Mouse (Mus musculus): Measurements from ENCODE around the gene Smpd4.
A peak's percentile ranks its signal among the peaks of the same experiment; 100 is the strongest.

Gene Smpd4

DNA sequence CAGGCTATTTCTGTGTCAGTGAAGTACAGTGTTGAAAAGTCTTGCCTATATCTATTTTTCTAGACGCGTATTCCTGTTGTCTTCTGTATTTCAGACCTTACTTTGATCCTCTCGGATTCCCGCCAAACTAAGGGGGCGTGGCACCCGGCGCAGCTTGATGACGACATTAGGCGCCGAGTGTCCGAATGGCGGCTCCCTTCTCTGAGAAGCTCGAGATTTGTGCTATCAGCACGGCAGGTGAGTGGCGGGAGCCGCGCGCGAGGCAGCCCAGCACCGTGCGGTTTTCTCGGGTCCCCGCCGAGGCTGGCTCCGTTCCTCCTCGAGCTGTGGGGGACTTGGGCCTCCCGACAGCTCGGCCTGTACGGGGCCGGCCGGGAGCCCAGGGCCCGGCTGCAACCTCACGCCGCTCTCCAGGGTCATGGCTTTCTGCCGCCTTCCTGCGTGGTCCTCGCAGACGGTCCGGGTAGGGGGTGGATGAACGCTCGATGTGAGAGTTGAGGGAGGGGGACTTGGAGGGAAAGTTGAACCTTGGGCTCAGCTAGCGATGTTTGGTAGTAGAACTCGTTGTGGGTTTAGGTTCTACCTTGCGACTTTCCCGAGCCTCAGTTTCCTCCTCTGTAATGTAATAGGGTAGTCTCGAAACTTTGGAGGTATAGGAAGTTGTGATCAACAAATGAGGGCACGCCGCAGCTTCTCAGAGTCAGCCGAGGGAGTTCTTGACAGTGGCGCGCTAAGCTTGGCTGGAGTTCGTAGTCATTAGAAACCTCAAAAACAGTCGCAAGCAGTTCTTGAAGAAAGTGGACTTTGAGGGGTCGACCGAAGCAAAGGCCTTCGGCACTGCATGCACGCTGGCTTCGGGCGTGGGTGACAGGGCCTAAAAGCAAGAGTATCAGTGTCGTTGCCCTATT lies at the start of gene Smpd4:
Gene Smpd4, plus strand, starts transcription at position 157 of the 908 bp plus-strand sequence.
- peak; percentile 98 for DNase-seq

DNA sequence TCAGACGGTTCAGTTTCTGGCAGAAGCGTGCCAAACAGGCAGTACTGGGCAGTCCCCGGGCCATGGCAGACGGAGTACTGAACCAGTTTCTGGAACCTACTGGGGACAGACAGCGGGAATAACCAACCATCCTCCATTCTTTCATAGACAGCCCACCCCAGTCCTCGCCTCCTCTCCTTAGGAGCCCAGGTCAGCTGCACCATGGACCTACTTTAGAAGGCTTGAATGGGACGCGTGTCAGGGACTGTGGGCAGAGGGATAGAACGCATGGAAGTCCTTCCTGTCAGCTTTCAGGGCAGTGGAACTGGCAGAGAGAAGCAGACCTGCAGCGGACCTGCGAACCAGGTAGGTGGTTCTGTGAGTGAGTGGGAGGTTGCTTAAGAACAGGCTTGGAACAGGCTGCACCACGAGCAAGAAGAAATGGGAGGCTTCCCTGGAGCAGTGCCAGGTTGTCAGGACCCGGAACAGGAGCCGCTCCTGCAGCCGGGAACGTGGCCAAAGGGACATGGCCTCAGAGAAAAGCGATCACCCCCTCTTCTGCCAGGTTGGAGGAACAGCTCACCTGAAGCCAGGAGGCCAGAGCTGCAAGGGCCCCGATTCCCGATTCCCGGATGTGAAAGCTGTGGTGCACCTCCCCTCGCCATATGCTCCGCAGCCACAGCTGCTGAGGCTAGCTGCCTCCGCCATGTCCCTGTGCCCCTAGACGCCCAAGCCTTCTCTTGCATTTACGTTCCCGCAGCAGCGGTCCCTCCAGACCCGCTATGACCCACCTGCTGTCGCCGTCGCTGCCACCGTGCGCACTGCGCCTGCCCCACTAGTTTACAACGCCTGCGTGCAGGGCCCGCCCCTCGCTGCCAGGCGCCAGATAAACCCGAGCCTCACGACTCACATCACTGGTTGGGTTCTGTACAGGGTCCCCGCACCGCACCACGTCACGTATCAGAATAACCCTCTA lies 43.0 kb upstream of the Smpd4 start:
- DNase-seq, result no peak

DNA sequence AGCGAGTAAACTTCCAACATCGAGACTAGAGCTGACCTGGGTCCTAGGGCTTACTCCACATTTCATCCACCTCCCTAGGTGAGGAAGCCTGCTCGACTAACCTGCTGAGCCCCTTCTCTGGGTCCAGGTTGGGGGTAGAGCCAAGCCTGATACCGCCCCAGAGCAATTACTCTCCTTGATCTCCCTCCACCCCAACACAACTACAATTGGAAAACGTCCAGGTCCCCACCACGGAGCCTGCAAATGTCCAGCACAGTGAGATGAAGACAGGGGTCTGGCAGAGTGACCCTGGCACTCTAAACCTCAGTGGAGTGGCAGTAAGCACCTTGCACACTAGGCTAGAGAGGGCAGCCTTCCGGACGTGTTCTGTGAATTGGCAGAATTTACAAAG lies 42.3 kb upstream of the Smpd4 start:
- no peak for DNase-seq

DNA sequence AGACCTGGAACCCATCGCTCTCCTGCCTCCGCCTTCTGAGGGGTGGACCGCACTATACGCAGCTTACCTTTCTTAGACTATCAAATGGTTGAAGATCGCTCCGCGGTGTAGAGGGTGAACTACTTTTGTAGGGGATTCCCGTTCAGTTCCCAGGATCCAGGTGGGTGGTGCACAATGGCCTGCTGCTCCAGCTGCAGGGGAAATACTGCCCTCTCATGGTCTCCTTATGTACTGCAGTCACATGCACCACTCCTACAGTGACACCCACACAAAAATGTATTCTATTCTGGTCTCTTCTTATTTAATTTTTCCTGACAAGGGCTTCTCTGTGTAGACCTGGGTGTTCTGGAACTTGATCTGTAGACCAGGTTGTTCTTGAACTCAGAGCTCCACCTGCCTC lies 36.1 kb upstream of the Smpd4 start, which contains the start of gene Slc7a4:
Gene Slc7a4, minus strand, starts transcription at position 151 of the 400 bp plus-strand sequence.
- peak; percentile 17 to 30 for DNase-seq

DNA sequence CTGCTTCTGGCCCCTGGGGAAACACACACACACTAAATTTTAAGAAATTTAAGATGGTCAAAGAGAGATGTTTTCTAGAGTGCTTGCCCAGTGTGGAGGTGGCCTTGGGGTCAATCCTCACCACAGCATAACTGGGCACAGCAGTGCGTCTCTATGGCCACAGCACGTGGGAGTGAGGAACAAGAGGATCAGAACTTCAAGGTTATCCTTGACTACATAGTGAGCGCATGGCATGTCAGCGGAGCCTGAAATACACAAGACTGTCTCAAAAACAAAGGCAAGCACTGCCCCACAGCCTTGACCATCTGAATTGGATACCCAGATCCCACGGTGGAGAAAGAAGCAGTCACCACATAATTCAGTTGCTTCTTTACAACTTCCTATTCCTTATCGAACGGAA lies 34.6 kb upstream of the Smpd4 start:
- no peak for DNase-seq

DNA sequence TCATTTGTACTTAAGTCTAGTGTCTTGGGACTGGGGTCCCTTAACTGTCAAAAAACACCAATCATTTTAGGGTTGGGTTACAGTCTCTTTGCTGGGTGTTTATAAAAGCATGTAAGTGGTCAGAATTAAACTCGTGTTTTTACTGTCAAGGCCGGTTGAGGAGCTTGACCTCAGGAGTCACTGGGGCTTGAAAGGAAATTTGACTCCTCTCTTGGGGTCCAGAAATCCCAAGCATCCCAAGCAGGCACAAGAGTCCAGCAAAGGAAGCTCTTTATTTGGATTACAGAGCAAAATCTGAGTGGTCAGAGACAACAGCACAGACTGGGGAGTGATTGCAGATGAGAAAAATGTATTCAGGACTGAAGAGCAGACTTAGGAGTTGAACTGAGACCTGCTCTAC lies 28.4 kb upstream of the Smpd4 start:
- DNase-seq, result no peak

DNA sequence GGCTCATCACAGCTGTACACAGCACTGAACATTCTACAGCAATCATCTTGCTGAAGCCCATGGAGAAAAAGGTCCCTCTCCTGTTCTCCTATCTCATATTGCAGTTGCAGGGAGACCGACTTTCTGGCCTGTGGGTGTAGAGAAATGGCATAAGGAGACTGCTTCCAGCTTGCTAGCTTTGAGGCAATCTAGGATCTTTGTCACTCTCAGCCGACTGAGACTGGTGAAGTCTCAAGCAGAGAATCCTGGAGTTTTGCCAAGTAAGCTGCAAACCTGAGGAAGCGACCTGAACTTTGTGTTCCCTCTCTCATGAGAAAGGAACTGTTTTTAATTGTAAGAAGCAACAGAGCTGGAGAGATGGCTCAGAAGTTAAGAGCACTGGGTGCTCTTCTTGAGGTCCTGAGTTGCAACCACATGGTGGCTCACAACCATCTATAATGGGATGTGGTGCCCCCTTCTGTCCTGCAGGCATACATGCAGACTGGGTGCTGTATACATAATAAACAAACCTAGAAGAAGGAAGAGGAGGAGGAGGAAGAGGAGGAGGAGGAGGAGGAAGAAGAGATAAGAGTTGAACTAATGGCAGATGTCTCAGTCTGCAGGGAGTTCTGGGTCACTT lies 18.1 kb upstream of the Smpd4 start:
- no peak for DNase-seq

DNA sequence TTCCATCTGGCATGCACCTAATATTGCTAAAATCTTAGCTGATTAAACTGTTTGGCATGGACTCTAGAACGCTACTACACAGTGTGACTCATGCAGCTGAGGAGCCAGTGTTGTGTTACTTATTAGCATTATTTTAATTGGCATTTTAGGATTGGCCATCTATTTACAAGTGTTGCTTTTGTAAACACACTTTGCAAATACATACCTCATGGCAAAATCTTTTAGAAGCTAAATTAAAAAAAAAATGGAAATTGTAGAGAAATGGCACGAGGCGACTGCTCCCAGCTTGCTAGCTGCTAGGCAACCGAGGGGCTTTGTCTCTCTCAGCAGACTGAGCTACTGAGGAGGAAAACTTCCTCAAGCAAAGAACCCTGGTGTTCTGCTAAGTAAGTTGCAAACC lies 14.2 kb upstream of the Smpd4 start:
- no peak for DNase-seq

DNA sequence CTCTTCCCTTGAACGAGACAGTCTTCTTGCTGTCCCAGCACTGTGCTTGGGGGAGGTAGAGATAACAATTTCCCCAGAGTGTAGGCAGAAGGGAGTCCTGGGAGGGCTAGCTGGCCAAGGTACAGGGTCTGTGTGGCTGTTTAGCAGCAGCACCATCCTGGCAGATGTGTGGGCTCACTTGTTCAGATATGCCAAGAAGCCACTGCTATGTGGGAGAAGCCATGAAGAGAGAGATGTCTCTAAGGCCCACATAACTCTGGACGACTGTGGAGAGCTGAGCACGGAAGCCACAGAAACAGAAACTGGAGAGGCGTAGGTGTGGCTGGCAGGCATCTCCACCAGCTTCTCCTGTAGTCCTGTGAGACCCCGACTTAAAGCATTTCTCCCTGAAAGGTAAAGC lies 13.5 kb upstream of the Smpd4 start:
- DNase-seq, result no peak

DNA sequence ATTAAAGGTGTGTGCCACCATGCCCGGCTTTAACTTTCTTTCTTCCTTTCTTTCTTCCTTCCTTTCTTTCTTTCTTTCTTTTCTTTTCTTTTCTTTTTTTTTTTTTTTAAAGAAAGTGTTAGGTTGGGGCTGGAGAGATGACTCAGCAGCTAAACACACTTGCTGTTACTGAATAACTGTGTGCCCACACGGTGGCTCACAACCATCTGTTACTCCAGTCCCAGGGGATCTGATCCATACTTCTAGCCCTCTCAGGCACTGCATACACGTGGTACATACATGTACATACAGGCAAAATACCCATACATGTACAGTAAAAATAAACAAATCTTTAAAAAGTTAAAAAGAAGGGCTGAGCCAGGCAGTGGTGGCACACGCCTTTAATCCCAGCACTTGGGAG lies 7.8 kb upstream of the Smpd4 start:
- DNase-seq, result no peak

DNA sequence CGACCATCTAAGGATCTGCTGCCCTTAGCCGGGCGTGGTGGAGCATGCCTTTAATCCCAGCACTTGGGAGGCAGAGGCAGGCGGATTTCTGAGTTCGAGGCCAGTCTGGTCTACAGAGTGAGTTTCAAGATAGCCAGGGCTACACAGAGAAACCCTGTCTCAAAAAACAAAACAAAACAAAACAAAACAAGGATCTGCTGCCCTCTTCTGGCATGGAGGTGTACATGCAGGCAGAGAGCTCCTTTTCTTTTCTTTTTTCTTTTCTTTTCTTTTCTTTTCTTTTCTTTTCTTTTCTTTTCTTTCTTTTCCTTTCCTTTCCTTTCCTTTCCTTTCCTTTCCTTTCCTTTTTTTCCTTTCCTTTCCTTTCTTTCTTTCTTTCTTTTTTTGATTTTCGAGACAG lies 4.4 kb upstream of the Smpd4 start:
- DNase-seq, result peak; percentile 2 to 15

DNA sequence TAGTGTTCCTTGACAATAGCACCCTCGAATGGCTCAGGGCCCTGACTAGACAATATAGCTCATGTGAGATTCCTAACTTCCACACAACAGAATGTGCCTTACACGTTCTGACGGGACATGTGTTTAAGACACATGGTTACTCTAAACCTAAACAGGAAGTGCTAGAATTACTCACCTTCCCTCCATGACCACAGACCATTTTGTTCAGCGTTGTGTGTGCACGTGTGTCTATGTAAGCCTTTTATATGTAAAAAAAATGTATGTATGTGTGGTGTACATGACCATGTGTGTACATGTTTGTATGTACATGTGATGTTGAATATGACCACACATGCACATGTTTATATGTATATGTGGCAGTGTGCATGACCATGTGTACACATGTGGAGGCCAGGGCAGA lies 2.9 kb upstream of the Smpd4 start:
- DNase-seq, result no peak

DNA sequence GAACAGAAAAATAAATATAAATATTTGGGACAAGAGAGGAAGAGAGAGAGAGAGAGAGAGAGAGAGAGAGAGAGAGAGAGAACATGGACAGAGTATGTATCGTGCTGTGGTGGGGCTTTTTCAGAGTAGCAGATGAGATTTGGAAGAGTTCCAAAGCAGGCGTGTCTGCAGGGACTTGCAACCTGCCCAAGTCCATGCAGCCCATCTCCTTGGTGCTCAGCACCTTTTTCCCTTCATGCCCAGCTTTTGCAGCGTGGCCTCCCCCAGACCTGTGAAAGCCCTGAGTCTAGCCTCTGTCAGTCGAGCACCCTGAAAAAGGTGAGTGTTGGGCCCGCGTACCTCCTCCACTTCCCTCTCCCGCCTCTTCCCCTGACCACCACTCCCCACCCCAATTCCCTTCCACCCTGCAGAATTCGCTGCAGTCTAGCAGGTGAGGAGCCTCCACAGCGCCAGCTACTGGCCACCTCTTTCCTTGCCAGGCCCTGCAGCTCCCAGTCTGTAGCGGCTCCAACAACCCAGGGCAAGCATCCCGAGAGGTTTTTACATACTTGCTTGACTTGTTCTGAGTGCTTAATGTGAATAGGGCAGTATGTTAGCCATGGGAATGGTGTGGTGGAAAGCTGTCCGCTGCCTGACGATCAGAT lies 1.1 kb upstream of the Smpd4 start:
- DNase-seq, result peak; percentile 63 to 67

DNA sequence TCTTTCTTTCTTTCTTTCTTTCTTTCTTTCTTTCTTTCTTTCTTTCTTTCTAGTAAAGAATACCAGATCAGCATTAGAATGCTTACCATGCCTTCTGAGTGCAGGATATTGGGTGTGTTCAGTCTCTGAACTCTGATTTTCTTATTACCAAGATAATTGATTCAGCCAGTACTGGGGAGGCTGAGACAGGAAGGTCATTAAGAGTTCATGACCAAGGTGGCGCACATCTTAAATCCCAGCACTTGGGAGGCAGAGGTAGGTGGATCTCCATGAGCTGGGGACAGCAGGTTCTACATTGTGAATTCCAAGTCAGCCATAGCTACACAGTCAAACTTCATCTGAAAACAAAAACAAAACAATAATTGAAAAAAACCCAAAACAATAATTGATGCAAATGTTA lies 2.8 kb downstream of the Smpd4 start:
- no peak for DNase-seq

DNA sequence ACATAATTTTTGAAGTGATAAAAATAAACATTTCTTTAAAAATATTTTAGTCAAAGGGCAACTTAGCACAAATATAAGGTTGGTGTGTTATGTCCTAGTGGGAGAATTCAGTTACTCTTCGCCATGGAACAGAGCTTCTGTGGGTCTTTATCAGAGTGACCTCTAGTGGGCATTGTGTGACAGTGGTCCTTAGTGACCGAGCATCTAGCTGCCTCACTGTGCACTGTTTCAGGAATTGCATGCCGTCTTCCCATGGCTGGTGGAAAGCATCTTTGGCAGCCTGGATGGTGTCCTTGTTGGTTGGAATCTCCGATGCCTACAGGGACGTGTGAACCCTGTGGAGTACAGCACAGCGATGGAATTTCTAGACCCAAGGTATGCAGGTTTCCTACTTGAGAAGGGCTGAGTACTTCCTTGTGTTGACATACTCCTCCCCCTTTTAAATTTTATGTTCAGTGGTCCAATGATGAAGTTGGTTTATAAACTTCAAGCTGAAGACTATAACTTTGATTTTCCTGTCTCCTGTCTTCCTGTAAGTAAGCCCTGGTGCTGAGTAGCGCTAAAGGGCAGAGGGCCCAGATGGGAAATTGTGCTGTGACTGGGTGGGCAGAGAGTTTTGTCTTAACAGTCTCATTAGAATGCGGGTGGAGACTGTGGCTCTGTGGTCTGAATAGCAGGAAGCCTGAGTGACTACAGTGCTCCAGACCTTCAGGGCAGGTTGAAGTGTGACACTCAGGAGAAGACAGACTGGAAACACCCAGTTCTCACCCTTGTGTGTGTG lies 6.5 kb downstream of the Smpd4 start:
- DNase-seq, result no peak

DNA sequence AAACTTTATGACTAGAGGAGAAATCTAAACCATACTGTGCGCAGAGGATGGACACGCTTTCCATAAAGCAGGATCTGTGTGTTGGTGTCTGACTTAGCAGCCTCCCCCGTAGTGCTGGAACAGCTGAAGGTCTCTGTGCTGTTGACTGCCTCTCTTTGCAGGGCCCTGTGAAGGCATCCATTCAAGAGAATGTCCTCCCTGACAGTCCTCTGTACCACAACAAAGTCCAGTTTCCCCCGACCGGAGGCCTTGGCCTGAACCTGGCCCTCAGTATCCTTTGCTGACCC lies 7.1 kb downstream of the Smpd4 start:
- no peak for DNase-seq

DNA sequence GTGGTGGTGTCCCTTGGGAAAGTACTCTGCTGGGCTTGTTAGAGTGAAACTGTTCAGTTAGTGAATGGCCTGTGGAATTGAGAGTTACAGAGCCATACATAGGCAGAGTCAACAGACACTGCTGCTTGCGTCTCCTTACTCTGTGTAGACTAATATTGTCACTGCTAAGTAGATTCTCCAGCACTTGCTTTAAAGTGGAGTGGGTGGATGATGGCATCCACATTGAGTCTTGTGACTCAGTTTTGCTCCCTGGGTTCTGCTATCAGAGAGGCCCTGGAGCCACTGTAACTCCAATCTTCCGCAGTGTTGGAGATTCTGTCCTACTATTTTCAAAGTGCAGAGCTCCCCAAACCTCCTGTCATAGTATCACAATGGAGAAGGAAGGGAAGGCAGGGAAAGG lies 13.4 kb downstream of the Smpd4 start:
- DNase-seq, result no peak

DNA sequence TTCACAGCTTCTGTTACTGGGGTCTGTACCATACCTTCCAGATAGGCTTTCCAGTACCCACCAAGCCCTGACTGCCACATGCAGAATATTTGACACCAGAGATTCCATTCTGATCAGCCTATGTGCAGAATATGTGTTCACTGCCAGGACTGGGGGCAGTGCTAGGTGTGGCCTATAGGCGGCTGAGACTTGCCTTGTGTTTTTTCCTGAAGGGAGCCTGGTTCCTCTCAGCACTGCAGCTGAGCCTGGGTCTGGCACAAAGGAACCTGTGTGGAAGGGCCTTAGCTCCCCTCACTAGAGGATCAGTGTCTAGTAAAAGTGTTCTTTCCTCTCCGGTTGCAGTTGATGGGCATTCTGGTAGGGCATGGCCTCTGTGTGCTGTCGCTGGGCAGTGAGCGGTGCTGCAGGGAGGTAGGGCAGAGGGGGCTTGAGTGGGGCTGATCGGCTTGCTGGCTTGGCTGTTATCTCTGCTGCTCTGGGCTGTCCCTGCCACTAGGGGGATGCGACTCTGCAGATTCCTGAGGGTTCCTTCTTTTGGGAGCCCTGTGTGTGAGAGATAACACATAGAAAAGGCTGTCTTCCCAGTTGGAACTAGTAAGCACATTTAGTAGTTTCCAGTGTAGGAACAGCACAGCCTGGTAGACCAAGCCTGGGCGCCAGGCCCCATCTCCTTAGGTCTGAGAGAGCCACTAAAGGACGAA lies 14.5 kb downstream of the Smpd4 start:
- no peak for DNase-seq

DNA sequence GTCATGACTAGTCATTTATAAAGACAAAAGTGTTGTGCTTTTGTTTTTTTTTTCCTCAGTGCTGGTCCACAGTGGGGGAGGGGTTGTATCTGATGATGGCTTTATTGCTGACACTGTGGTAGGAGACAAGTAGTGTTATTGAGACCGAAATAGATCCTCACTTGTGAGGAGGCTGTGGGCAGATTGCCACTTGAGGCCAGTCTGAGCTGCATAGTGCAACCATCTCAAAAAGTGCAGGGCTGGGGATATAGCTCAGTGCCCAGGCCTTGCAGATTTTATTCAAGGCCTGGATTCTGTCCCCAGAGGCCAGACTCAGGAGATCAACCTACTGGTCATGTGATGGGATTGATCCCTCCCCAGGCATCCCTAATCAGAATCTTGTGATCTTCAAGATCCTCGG lies 17.8 kb downstream of the Smpd4 start:
- DNase-seq, result no peak

DNA sequence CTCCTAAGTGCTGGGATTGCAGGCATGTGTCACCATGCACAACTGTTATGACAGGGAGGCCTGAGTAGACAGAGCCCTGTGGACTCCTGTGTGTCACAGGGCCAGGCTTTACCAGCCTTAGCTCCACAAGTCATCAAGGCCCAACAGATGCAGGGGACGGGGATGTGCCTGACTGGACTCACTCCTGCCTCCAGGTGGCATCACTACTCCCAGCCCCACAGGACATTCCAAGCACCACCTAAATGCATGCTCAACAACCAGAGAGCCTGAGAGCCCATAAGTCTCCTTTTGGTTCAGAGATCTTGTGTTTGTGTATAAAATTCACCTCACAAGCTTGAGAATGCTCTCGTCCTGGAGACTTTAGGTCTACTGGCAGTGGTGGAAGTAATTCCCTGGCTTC lies 18.5 kb downstream of the Smpd4 start:
- DNase-seq, result no peak

DNA sequence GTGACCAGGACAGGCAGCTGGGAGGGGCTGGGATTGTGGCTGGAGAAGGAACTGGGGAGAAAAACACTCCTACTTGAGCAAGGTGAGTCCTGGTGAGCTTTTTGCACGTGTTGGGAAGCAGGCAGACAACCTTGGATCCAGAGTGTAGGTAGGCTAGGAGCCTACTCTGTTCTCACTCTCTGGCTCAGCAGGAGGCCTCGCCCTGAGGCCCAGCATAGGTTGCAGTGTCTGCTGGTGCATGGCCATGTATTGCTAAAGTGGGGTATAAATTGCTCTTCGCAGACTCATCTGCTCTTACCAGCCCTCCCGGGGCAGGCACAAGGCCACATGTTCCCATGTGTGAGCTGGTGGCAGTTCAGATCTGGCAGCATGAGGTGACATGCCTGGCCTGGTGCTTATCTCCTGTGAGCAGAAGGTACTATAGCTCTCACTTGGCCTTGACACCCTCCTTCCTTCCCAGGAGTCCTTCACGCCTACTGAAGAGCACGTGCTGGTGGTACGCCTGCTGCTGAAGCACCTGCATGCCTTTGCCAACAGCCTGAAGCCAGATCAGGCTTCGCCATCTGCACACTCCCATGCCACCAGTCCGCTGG lies 19.0 kb downstream of the Smpd4 start:
- DNase-seq, result no peak

Measured in B cell, adult 2 months (primary cell).